Mouse (Mus musculus) heart, postnatal 4 days (tissue): ENCODE measurements around the gene Rbm39. TPM values are rescaled to one million over a fixed set of nuclear protein-coding genes. Genes with fewer than 3 reads are reported as not detected.
"Not testable (repeated sequence)": the region's sequence is repeated elsewhere in the genome, so short reads cannot be mapped to it uniquely, and the experiment has no call there.

Experiments
- DNase-seq: peaks from one replicate; pipeline ENCODE4 v3.0.0; 2021
- total RNA-seq, 2 experiments: library from RNA; stranded (reverse); gene quantifications; 2 replicates each; pipeline ENCODE4 v1.2.3; 2021

The Rbm39 gene
- 100 to 1,000 TPM; 264 to 286 TPM for total RNA-seq

GRCm38 (mm10) chr2:156180094-156180821 lies at the start of gene Rbm39:
Gene Rbm39, minus strand, starts transcription at chr2:156180238.
- DNase-seq, result peak; percentile 100

- no peak for DNase-seq
These were observed 49.1 kb upstream of the Rbm39 start for GRCm38 (mm10) chr2:156229171-156229570.

GRCm38 (mm10) chr2:156227689-156228088 lies 47.7 kb upstream of the Rbm39 start:
- no peak for DNase-seq

GRCm38 (mm10) chr2:156224043-156224442 lies 44.0 kb upstream of the Rbm39 start:
- no peak for DNase-seq

GRCm38 (mm10) chr2:156222100-156222499 lies 42.1 kb upstream of the Rbm39 start:
- no peak for DNase-seq

GRCm38 (mm10) chr2:156217786-156218185 lies 37.7 kb upstream of the Rbm39 start:
- no peak for DNase-seq

- DNase-seq, result no peak
These were observed 23.9 kb upstream of the Rbm39 start for GRCm38 (mm10) chr2:156203917-156204316.

GRCm38 (mm10) chr2:156202848-156203437 lies 22.9 kb upstream of the Rbm39 start:
- peak; percentile 49 for DNase-seq

GRCm38 (mm10) chr2:156201486-156201885 lies 21.4 kb upstream of the Rbm39 start:
- no peak for DNase-seq

GRCm38 (mm10) chr2:156199944-156200343 lies 19.9 kb upstream of the Rbm39 start:
- no peak for DNase-seq

GRCm38 (mm10) chr2:156197129-156197911 lies 17.3 kb upstream of the Rbm39 start:
- DNase-seq, result no peak

- peak; percentile 99 for DNase-seq
These were observed 16.5 kb upstream of the Rbm39 start, which contains the start of gene Phf20 for GRCm38 (mm10) chr2:156196302-156197128. Gene Phf20, plus strand, starts transcription at chr2:156196466.

- no peak for DNase-seq
These were observed 14.5 kb upstream of the Rbm39 start for GRCm38 (mm10) chr2:156194571-156194970.

- DNase-seq, result no peak
These were observed 13.2 kb upstream of the Rbm39 start for GRCm38 (mm10) chr2:156193066-156193862.

- no peak for DNase-seq
These were observed 12.0 kb upstream of the Rbm39 start for GRCm38 (mm10) chr2:156192068-156192467.

- DNase-seq, result no peak
These were observed 11.5 kb upstream of the Rbm39 start for GRCm38 (mm10) chr2:156191540-156191939.

- no peak for DNase-seq
These were observed 10.2 kb upstream of the Rbm39 start for GRCm38 (mm10) chr2:156190004-156190896.

GRCm38 (mm10) chr2:156189241-156189640 lies 9.2 kb upstream of the Rbm39 start:
- DNase-seq, result not testable (repeated sequence)

- DNase-seq, result no peak
These were observed 1.6 kb upstream of the Rbm39 start for GRCm38 (mm10) chr2:156181592-156181991.

- DNase-seq, result no peak
These were observed 969 bp upstream of the Rbm39 start for GRCm38 (mm10) chr2:156180824-156181590.
